Mouse (Mus musculus) midbrain, postnatal 0 days (tissue): ENCODE data around the gene Zranb1. TPM values are rescaled to one million over a fixed set of nuclear protein-coding genes. Genes with fewer than 3 reads are reported as not detected.

Source experiments
- ATAC-seq: fragments of 200-750 bp; cut with Nextera tagmentation; 2 replicates; pipeline ENCODE4 v1.8.0; 2017; ENCODE audit warnings: moderate number of reproducible peaks, mild to moderate bottlenecking, moderate TSS enrichment, moderate library complexity; ENCODE audit not compliant: low FRiP score
- DNase-seq: peaks from one replicate; pipeline ENCODE4 v3.0.0-alpha.2; 2015; ENCODE audit warnings: low spot score
- H3K27ac ChIP-seq: fragments of 300-500 bp; sonication (generic); 2 replicates; pipeline ENCODE4 v1.5.1; 2014; ENCODE audit warnings: low read depth, mild to moderate bottlenecking, low read length, mixed read lengths
- H3K27me3 ChIP-seq: fragments of 300-500 bp; sonication (generic); 2 replicates; pipeline ENCODE4 v1.6.1; 2014; ENCODE audit warnings: low read length, control low read depth, mixed read lengths; ENCODE audit not compliant: insufficient read depth
- H3K36me3 ChIP-seq: fragments of 300-500 bp; sonication (generic); 2 replicates; pipeline ENCODE4 v1.6.1; 2014; ENCODE audit warnings: low read length, control low read depth, mixed read lengths; ENCODE audit not compliant: insufficient read depth
- H3K4me1 ChIP-seq: fragments of 300-500 bp; sonication (generic); 2 replicates; pipeline ENCODE4 v1.6.1; 2014; ENCODE audit warnings: mild to moderate bottlenecking, control low read depth, antibody characterized with exemption, low read length, mixed read lengths; ENCODE audit not compliant: insufficient read depth
- H3K4me2 ChIP-seq: fragments of 300-500 bp; sonication (generic); 2 replicates; pipeline ENCODE4 v1.6.1; 2014; ENCODE audit warnings: low read depth, mild to moderate bottlenecking, low read length, mixed read lengths; ENCODE audit not compliant: poor library complexity, severe bottlenecking
- H3K4me3 ChIP-seq: fragments of 300-500 bp; sonication (generic); 2 replicates; pipeline ENCODE4 v1.5.1; 2014; ENCODE audit warnings: low read depth, mild to moderate bottlenecking, low read length, moderate library complexity
- H3K9ac ChIP-seq: fragments of 300-500 bp; sonication (generic); replicated peaks from 2 replicates; pipeline ENCODE4 v1.6.1; 2014; ENCODE audit warnings: mild to moderate bottlenecking, low read length, moderate library complexity, mixed read lengths; ENCODE audit not compliant: poor library complexity, severe bottlenecking
- H3K9me3 ChIP-seq: fragments of 300-500 bp; sonication (generic); 2 replicates; pipeline ENCODE4 v1.6.1; 2016; ENCODE audit warnings: low read length, control low read depth
- CTCF ChIP-seq: IDR thresholded peaks from 2 replicates; pipeline ENCODE4 v1.5.1; 2016; ENCODE audit warnings: antibody characterized with exemption, mild to moderate bottlenecking
- WGBS: fragments of 180-500 bp; shearing (Covaris S2); extraction: QIAGEN DNeasy Blood & Tissue Kit; methylation state at CpG from one replicate; pipeline ENCODE4 v1.1.7; 2014; 5-methylcytosine and 5-hydroxymethylcytosine counted together
- polyA plus RNA-seq: library from polyadenylated mRNA; unstranded; fragments of >200 nt; fragmentation: Nextera tagmentation; extraction: Ambion mirVana; gene quantifications from 2 replicates; pipeline ENCODE4 v1.2.1, GENCODE M21; 2015
- total RNA-seq: library from RNA; depleted of rRNA; stranded (reverse); fragments of >200 nt; gene quantifications from 2 replicates; pipeline ENCODE4 v1.2.3, GENCODE M21; 2014

Gene Zranb1
- total and polyA plus RNA-seq, 2 experiments from 2014 or later: 28.2 to 45.1 TPM

DNA sequence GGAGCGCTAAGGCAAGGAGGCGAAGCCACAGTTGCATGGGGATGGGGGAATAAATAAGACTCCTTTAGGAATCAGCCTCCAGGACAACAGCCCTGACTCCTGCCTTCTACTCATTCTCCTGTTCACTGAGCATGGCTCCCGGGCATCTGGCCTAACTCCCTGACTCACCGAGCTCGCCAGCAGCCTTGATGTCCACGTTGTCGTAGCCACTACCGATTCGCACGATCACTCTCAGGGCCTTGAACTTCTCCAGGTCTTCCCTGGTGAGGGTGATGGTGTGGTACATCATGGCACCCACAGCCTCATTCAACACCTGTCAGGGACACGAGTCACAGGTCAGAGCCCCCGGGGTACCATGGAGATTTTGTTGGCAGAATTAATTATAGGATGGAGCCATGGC is 67.7 kb downstream of the Zranb1 start:
- H3K36me3 ChIP-seq: peaks cover 21% of the 10 kb centered on the region
- no peaks in the 10 kb centered on the region for H3K27me3 ChIP-seq
- no peak overlapping the region for H3K4me3 ChIP-seq
- H3K4me2 ChIP-seq: no peak overlapping the region
- H3K9me3 ChIP-seq: no peaks in the 10 kb centered on the region
- 95% methylated on average over 12 of the region's 12 CpGs for WGBS
- H3K9ac ChIP-seq: no peak overlapping the region
- TF ChIP-seq CTCF: no peak
- H3K27ac ChIP-seq: no peak overlapping the region
- H3K4me1 ChIP-seq: peaks cover 5% of the 10 kb centered on the region; the same call in 1 of the 2 replicates
- ATAC-seq (no peak), DNase-seq (no peak)

- no peak overlapping the region for H3K4me2 ChIP-seq
- no peak overlapping the region for H3K27ac ChIP-seq
- no peak for TF ChIP-seq CTCF
- 98% methylated on average over 11 of the region's 11 CpGs for WGBS
- H3K27me3 ChIP-seq: no peaks in the 10 kb centered on the region
- ATAC-seq: no peak
- DNase-seq: no peak
- no peaks in the 10 kb centered on the region for H3K9me3 ChIP-seq
- H3K9ac ChIP-seq: no peak overlapping the region
- H3K36me3 ChIP-seq: peaks cover 21% of the 10 kb centered on the region
- H3K4me3 ChIP-seq: no peak overlapping the region
- peaks cover 3% of the 10 kb centered on the region; the same call in 1 of the 2 replicates for H3K4me1 ChIP-seq
Observed at GRCm38 (mm10) chr7:132999061-132999460, 68.1 kb downstream of the Zranb1 start.

DNA sequence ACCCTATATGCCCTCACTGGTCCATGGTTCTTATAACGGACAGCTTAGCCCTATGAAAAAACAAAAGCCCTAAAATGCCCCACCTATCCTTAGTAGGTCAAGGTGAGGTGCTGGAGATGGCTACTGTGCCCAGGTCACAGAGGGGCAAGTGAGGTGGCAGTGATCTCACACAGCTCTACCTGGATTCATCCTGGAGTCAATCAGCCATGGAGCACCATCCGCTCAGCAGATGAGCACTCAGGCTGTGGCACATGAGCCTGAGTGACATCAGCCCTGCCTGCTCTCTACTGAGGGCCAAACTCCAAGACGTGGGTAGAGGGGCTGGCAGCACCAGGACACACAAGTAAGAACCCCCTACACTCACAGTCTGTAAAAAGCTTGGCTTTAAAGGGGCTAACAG is 70.4 kb downstream of the Zranb1 start:
- H3K27ac ChIP-seq: no peak overlapping the region
- H3K9ac ChIP-seq: no peak overlapping the region
- no peak for DNase-seq
- ATAC-seq: no peak
- no peaks in the 10 kb centered on the region for H3K9me3 ChIP-seq
- no peak overlapping the region for H3K4me2 ChIP-seq
- WGBS: 92% methylated on average over 3 of the region's 3 CpGs
- no peaks in the 10 kb centered on the region; the same call in 1 of the 2 replicates for H3K4me1 ChIP-seq
- H3K36me3 ChIP-seq: peaks cover 18% of the 10 kb centered on the region
- H3K27me3 ChIP-seq: no peaks in the 10 kb centered on the region
- TF ChIP-seq CTCF: no peak
- H3K4me3 ChIP-seq: no peak overlapping the region

DNA sequence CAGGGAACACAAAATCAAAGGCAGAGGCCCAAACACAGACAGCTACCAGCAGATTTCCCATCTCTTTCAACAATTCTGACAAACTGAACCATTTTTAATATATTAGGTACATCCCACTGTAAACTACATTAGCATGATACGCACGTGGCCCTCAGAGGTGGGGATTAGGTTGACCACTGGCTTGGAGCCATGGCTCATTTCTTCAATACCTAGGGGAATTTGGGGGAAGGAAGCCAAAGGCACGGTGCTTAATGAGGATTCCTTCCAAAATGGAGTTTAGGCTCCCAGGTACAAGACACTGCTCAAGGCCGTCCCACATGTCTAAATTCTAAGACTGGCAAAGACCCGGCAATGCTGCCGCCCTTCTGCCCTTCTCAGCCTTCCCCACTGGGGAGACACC is 71.3 kb downstream of the Zranb1 start:
- Histone ChIP-seq H3K36me3 (peaks cover 17% of the 10 kb centered on the region), H3K4me1 (no peaks in the 10 kb centered on the region; the same call in 1 of the 2 replicates), H3K9ac (no peak overlapping the region), H3K4me2 (no peak overlapping the region), H3K4me3 (no peak overlapping the region), H3K9me3 (no peaks in the 10 kb centered on the region), H3K27ac (no peak overlapping the region), H3K27me3 (no peaks in the 10 kb centered on the region)
- WGBS: 78% methylated on average over 6 of the region's 6 CpGs
- DNase-seq: no peak
- no peak for TF ChIP-seq CTCF
- ATAC-seq: no peak

DNA sequence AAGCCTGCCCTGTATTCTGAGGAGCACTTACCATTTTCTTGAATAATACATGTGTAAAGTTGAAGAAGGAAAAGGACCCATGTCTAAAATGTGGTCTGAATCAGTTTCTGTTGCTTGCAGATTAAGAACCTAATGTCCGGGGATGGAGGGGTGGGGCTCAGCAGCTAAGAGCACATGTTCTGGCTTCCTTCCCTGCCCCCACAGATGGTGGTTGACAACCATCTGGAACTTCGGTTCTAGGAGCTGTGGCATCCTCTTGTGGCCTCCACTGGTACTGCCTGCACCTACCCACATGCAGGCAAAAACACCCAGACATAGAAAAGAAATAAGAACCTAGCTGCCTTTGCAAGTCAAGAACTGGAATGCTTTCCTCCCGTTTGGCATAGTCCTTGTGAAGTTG is 72.5 kb downstream of the Zranb1 start:
- ATAC-seq (no peak), DNase-seq (peak; percentile 88)
- Histone ChIP-seq H3K4me3 (no peak overlapping the region), H3K4me2 (no peak overlapping the region), H3K9me3 (no peaks in the 10 kb centered on the region), H3K27me3 (no peaks in the 10 kb centered on the region), H3K27ac (no peak overlapping the region), H3K36me3 (peaks cover 9% of the 10 kb centered on the region), H3K4me1 (no peaks in the 10 kb centered on the region; the same call in 1 of the 2 replicates), H3K9ac (no peak overlapping the region)
- WGBS: 27% methylated on average over 3 of the region's 3 CpGs
- TF ChIP-seq CTCF: peak; percentile 87

- ATAC-seq (no peak), DNase-seq (no peak)
- Histone ChIP-seq H3K9ac (no peak overlapping the region), H3K27ac (no peak overlapping the region), H3K9me3 (no peaks in the 10 kb centered on the region), H3K4me3 (no peak overlapping the region), H3K27me3 (no peaks in the 10 kb centered on the region), H3K4me2 (no peak overlapping the region), H3K4me1 (no peaks in the 10 kb centered on the region; the same call in 1 of the 2 replicates), H3K36me3 (no peaks in the 10 kb centered on the region)
- TF ChIP-seq CTCF: no peak
- 85% methylated on average over 7 of the region's 7 CpGs for WGBS
Observed at GRCm38 (mm10) chr7:133005772-133006171, 74.8 kb downstream of the Zranb1 start.
